Mouse (Mus musculus): Measurements from ENCODE around the gene Cts8. TPM values are rescaled to one million over a fixed set of nuclear protein-coding genes. Genes with fewer than 3 reads are reported as not detected.

Gene Cts8
- polyA plus RNA-seq (2015; fragmentation: Nextera tagmentation; extraction: Ambion mirVana), result not detected in 2 replicates

GRCm38 (mm10) chr13:61255258-61255657, at the start of gene Cts8:
TSS of gene Cts8 (minus strand) at chr13:61255358.

GRCm38 (mm10) chr13:61288739-61289138, 33.6 kb upstream of the Cts8 start, which contains the start of gene Gm49398:
TSS of gene Gm49398 (minus strand) at chr13:61288839.

GRCm38 (mm10) chr13:61203310-61203709, 51.8 kb downstream of the Cts8 start, which contains the start of gene Cts6:
TSS of gene Cts6 (minus strand) at chr13:61203410.

Other genes with a start within 250 kb of the Cts8 start
- 0.71 and 0.95 TPM in 2 replicates for gene Ctsj, start 249.4 kb downstream of the Cts8 start, polyA plus RNA-seq (2015; fragmentation: Nextera tagmentation; extraction: Ambion mirVana)
- 0.21 TPM in 1 of 2 replicates, not detected in the other for gene Ctsq, start 214.7 kb downstream of the Cts8 start, polyA plus RNA-seq (2015; fragmentation: Nextera tagmentation; extraction: Ambion mirVana)
- not detected in 2 replicates for gene Ctsr, start 91.1 kb downstream of the Cts8 start, polyA plus RNA-seq (2015; fragmentation: Nextera tagmentation; extraction: Ambion mirVana)
- gene Cts6, start 51.9 kb downstream of the Cts8 start, polyA plus RNA-seq (2015; fragmentation: Nextera tagmentation; extraction: Ambion mirVana), result not detected in 2 replicates
- gene Gm49398, start 33.5 kb upstream of the Cts8 start, polyA plus RNA-seq (2015; fragmentation: Nextera tagmentation; extraction: Ambion mirVana), result not detected in 2 replicates
- not detected in 2 replicates for gene Cts7, start 102.8 kb upstream of the Cts8 start, polyA plus RNA-seq (2015; fragmentation: Nextera tagmentation; extraction: Ambion mirVana)